Mouse (Mus musculus): Measurements from ENCODE around the gene Mrpl23. TPM values are rescaled to one million over a fixed set of nuclear protein-coding genes. Genes with fewer than 3 reads are reported as not detected.

Gene Mrpl23
- polyA plus RNA-seq, 1 experiment from 2014 or later: 21.9 TPM

- Histone ChIP-seq H3K27me3 (replicated peaks) (no peaks in the 10 kb centered on the region), H3K36me3 (no peaks in the 10 kb centered on the region), H3K9ac (0 out of 2 replicates have a peak overlapping the region, but pooled peaks have one; percentile 13), H3K4me1 (peaks cover 39% of the 10 kb centered on the region), H3K9me3 (no peaks in the 10 kb centered on the region), H3K4me2 (no peak overlapping the region), H3K27ac (peak overlapping the region; percentile 62), H3K4me3 (replicated peaks) (no peak overlapping the region)
- WGBS: 40% methylated on average over 17 of the region's 17 CpGs
- no peak for ATAC-seq (ENCODE audit: insufficient read depth, low FRiP score, low read depth)
Observed at GRCm38 (mm10) chr7:142523200-142523990, 9.1 kb upstream of the Mrpl23 start.

- no peaks in the 10 kb centered on the region for H3K36me3 ChIP-seq
- H3K9me3 ChIP-seq: no peaks in the 10 kb centered on the region
- 35% methylated on average over 13 of the region's 13 CpGs for WGBS
- peak overlapping the region; percentile 83 for H3K27ac ChIP-seq
- peaks cover 45% of the 10 kb centered on the region for H3K4me1 ChIP-seq
- no peak overlapping the region for H3K9ac ChIP-seq
- no peak overlapping the region for H3K4me2 ChIP-seq
- ATAC-seq (ENCODE audit: insufficient read depth, low FRiP score, low read depth): peak; percentile 40; the same call in 1 of the 2 replicates
- no peak overlapping the region for H3K4me3 ChIP-seq (replicated peaks)
- H3K27me3 ChIP-seq (replicated peaks): no peaks in the 10 kb centered on the region
Observed at GRCm38 (mm10) chr7:142525342-142526178, 6.9 kb upstream of the Mrpl23 start.

GRCm38 (mm10) chr7:142529350-142529749 is 3.1 kb upstream of the Mrpl23 start:
- H3K9ac ChIP-seq: no peak overlapping the region
- no peak overlapping the region for H3K4me3 ChIP-seq (replicated peaks)
- 47% methylated on average over 10 of the region's 10 CpGs for WGBS
- peaks cover 49% of the 10 kb centered on the region for H3K4me1 ChIP-seq
- peak overlapping the region; percentile 73; the same call in 1 of the 2 replicates for H3K27ac ChIP-seq
- no peaks in the 10 kb centered on the region for H3K36me3 ChIP-seq
- no peak for ATAC-seq (ENCODE audit: insufficient read depth, low FRiP score, low read depth)
- no peak overlapping the region for H3K4me2 ChIP-seq
- no peaks in the 10 kb centered on the region for H3K9me3 ChIP-seq
- no peaks in the 10 kb centered on the region for H3K27me3 ChIP-seq (replicated peaks)

GRCm38 (mm10) chr7:142531973-142532521 is 439 bp upstream of the Mrpl23 start:
- peaks cover 55% of the 10 kb centered on the region for H3K4me1 ChIP-seq
- no peak overlapping the region for H3K4me3 ChIP-seq (replicated peaks)
- no peak overlapping the region for H3K9ac ChIP-seq
- H3K9me3 ChIP-seq: no peaks in the 10 kb centered on the region
- WGBS: 59% methylated on average over 4 of the region's 4 CpGs
- peak overlapping the region; percentile 96 for H3K27ac ChIP-seq
- ATAC-seq (ENCODE audit: insufficient read depth, low FRiP score, low read depth): no peak
- no peaks in the 10 kb centered on the region for H3K27me3 ChIP-seq (replicated peaks)
- H3K36me3 ChIP-seq: no peaks in the 10 kb centered on the region
- peak overlapping the region; percentile 86; the same call in 1 of the 2 replicates for H3K4me2 ChIP-seq

- H3K4me3 ChIP-seq (replicated peaks): peak overlapping the region; percentile 65
- H3K27me3 ChIP-seq (replicated peaks): no peaks in the 10 kb centered on the region
- peaks cover 52% of the 10 kb centered on the region for H3K4me1 ChIP-seq
- WGBS: 2% methylated on average over 44 of the region's 44 CpGs
- no peaks in the 10 kb centered on the region for H3K9me3 ChIP-seq
- H3K36me3 ChIP-seq: no peaks in the 10 kb centered on the region
- peak overlapping the region; percentile 96 for H3K27ac ChIP-seq
- H3K9ac ChIP-seq: peak overlapping the region; percentile 76
- peak overlapping the region; percentile 86 for H3K4me2 ChIP-seq
- peak; percentile 67 for ATAC-seq (ENCODE audit: insufficient read depth, low FRiP score, low read depth)
Observed at GRCm38 (mm10) chr7:142533059-142533855, 771 bp downstream of the Mrpl23 start.

DNA sequence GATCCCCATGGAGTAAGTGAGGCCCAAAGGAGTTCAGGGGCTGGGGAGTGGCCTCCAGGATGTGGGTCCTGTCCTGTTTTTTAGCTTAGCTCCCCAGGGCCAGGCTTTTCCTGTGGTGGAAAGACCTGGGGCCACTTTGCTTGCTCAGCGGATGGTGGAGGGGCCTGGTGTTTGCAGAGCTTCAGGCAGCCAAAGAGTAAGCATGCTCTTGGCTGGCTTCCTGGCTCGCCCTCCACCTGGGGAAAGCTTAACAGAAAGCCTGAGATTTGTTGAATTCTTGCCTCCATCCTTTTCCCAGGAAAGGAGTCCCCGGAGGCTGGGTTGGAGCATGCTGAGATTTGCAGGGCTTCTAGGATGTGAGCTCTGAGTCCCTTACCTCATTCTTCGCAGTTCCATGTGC is 2.6 kb downstream of the Mrpl23 start:
- WGBS: 45% methylated on average over 4 of the region's 4 CpGs
- H3K36me3 ChIP-seq: no peaks in the 10 kb centered on the region
- H3K4me3 ChIP-seq (replicated peaks): no peak overlapping the region
- no peaks in the 10 kb centered on the region for H3K27me3 ChIP-seq (replicated peaks)
- no peak overlapping the region for H3K4me2 ChIP-seq
- peak; percentile 36 for ATAC-seq (ENCODE audit: insufficient read depth, low FRiP score, low read depth)
- peak overlapping the region; percentile 96 for H3K27ac ChIP-seq
- H3K4me1 ChIP-seq: peaks cover 61% of the 10 kb centered on the region
- no peaks in the 10 kb centered on the region for H3K9me3 ChIP-seq
- peak overlapping the region; percentile 20; the same call in 1 of the 2 replicates for H3K9ac ChIP-seq

DNA sequence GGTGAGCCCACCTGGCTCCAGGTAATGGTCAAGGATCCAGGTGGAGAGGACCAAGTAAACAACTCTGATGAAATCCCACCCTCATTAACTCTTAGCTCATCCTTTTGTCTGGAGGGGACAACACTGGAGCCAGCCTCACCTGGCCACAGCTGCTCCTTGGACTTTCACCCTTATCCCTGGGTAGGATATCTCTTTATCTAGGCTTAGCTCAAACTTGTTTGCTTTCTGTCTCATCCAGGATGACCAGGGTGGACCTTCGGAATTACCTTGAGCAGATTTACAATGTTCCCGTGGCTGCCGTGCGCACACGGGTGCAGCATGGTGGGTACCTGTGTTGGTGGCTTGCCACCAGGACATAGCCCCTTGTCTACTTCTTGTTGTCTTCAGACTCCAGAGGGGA is 3.3 kb downstream of the Mrpl23 start:
- H3K4me1 ChIP-seq: peaks cover 63% of the 10 kb centered on the region
- 90% methylated on average over 5 of the region's 5 CpGs for WGBS
- peak overlapping the region; percentile 96 for H3K27ac ChIP-seq
- no peak overlapping the region for H3K9ac ChIP-seq
- H3K4me2 ChIP-seq: no peak overlapping the region
- no peak for ATAC-seq (ENCODE audit: insufficient read depth, low FRiP score, low read depth)
- H3K27me3 ChIP-seq (replicated peaks): no peaks in the 10 kb centered on the region
- H3K9me3 ChIP-seq: no peaks in the 10 kb centered on the region
- no peak overlapping the region for H3K4me3 ChIP-seq (replicated peaks)
- no peaks in the 10 kb centered on the region for H3K36me3 ChIP-seq

GRCm38 (mm10) chr7:142537181-142537580 is 4.7 kb downstream of the Mrpl23 start:
- H3K4me2 ChIP-seq: no peak overlapping the region
- no peak overlapping the region for H3K4me3 ChIP-seq (replicated peaks)
- H3K27me3 ChIP-seq (replicated peaks): no peaks in the 10 kb centered on the region
- WGBS: 49% methylated on average over 5 of the region's 5 CpGs
- no peaks in the 10 kb centered on the region for H3K9me3 ChIP-seq
- no peak overlapping the region for H3K9ac ChIP-seq
- peaks cover 57% of the 10 kb centered on the region for H3K4me1 ChIP-seq
- no peak for ATAC-seq (ENCODE audit: insufficient read depth, low FRiP score, low read depth)
- H3K36me3 ChIP-seq: no peaks in the 10 kb centered on the region
- H3K27ac ChIP-seq: peak overlapping the region; percentile 89

DNA sequence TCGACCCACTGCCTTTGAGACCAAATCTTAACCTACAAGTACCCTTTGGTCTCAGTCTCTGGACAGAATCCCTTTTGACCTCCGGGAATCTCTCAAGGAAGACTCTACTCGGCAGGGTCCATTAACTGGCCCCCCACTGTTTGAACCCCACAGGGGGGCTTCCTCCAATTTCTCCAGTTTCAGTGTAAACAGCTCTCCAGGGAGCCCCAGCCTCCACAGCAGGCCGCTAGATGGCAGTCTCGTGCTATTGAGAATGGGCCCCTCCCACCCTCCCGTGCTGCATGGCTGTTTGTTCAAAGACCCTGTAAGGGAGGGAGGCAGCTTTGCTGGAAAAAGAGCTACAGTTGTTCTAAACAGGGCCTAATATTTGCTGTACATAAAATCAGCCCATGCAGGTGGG is 5.4 kb downstream of the Mrpl23 start:
- no peaks in the 10 kb centered on the region for H3K9me3 ChIP-seq
- H3K36me3 ChIP-seq: no peaks in the 10 kb centered on the region
- 10% methylated on average over 6 of the region's 6 CpGs for WGBS
- no peak overlapping the region for H3K9ac ChIP-seq
- H3K27me3 ChIP-seq (replicated peaks): no peaks in the 10 kb centered on the region
- H3K4me2 ChIP-seq: peak overlapping the region; percentile 29
- peak; percentile 24; the same call in 1 of the 2 replicates for ATAC-seq (ENCODE audit: insufficient read depth, low FRiP score, low read depth)
- H3K4me1 ChIP-seq: peaks cover 58% of the 10 kb centered on the region
- H3K27ac ChIP-seq: peak overlapping the region; percentile 89
- no peak overlapping the region for H3K4me3 ChIP-seq (replicated peaks)

GRCm38 (mm10) chr7:142538291-142538690 is 5.8 kb downstream of the Mrpl23 start:
- 16% methylated on average over 4 of the region's 4 CpGs for WGBS
- H3K27me3 ChIP-seq (replicated peaks): no peaks in the 10 kb centered on the region
- H3K9ac ChIP-seq: no peak overlapping the region
- H3K4me3 ChIP-seq (replicated peaks): no peak overlapping the region
- H3K36me3 ChIP-seq: no peaks in the 10 kb centered on the region
- peak overlapping the region; percentile 89 for H3K27ac ChIP-seq
- peak overlapping the region; percentile 29 for H3K4me2 ChIP-seq
- H3K4me1 ChIP-seq: peaks cover 63% of the 10 kb centered on the region
- H3K9me3 ChIP-seq: no peaks in the 10 kb centered on the region
- no peak for ATAC-seq (ENCODE audit: insufficient read depth, low FRiP score, low read depth)

DNA sequence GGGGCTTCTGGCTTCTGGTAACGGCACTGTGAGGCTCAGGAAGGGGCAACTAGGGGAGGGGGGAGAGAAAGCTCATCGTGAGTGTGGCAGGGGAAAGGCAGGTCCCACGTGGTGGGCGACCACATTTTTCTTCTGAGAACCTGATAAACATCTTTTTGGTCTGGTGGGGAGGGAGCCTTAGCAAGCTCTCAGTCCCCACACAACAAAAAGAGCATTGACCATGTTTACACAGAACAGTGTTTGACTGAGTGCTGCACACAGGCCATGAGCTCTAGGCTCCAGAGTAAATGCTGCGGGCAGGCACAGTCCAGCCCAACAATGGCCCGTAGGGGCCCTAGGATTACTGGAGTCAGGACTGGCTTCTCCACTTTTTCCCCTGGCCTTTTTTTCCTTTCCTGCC is 6.3 kb downstream of the Mrpl23 start:
- Histone ChIP-seq H3K36me3 (no peaks in the 10 kb centered on the region), H3K9ac (no peak overlapping the region), H3K27me3 (replicated peaks) (no peaks in the 10 kb centered on the region), H3K4me1 (peaks cover 60% of the 10 kb centered on the region), H3K27ac (peak overlapping the region; percentile 89), H3K4me3 (replicated peaks) (no peak overlapping the region), H3K9me3 (no peaks in the 10 kb centered on the region), H3K4me2 (no peak overlapping the region)
- WGBS: 15% methylated on average over 6 of the region's 6 CpGs
- peak; percentile 34; the same call in 1 of the 2 replicates for ATAC-seq (ENCODE audit: insufficient read depth, low FRiP score, low read depth)

Measured in stomach, embryonic 15.5 days (tissue).